Mouse (Mus musculus) hindbrain, embryonic 13.5 days (tissue): ENCODE measurements around the gene Tagln. TPM values are rescaled to one million over a fixed set of nuclear protein-coding genes. Genes with fewer than 3 reads are reported as not detected.

ENCODE experiments used
- ATAC-seq: fragments of 200-750 bp; cut with Nextera tagmentation; 2 replicates; pipeline ENCODE4 v1.8.0; 2017; ENCODE audit warnings: moderate TSS enrichment; ENCODE audit not compliant: low FRiP score
- H3K27ac ChIP-seq: fragments of 300-500 bp; sonication (generic); 2 replicates; pipeline ENCODE4 v1.5.1; 2015; ENCODE audit warnings: inconsistent platforms, mild to moderate bottlenecking, moderate library complexity
- H3K27me3 ChIP-seq: fragments of 300-500 bp; sonication (generic); 2 replicates; pipeline ENCODE4 v1.6.1; 2015; ENCODE audit warnings: mild to moderate bottlenecking, inconsistent platforms
- H3K36me3 ChIP-seq: fragments of 300-500 bp; sonication (generic); 2 replicates; pipeline ENCODE4 v1.6.1; 2015; ENCODE audit warnings: mild to moderate bottlenecking, inconsistent platforms
- H3K4me1 ChIP-seq: fragments of 300-500 bp; sonication (generic); replicated peaks from 2 replicates; pipeline ENCODE4 v1.6.1; 2015; ENCODE audit warnings: inconsistent platforms
- H3K4me2 ChIP-seq: fragments of 300-500 bp; sonication (generic); 2 replicates; pipeline ENCODE4 v1.6.1; 2015; ENCODE audit warnings: inconsistent platforms, mild to moderate bottlenecking, moderate library complexity
- H3K4me3 ChIP-seq: fragments of 300-500 bp; sonication (generic); 2 replicates; pipeline ENCODE4 v1.5.1; 2015; ENCODE audit warnings: mild to moderate bottlenecking, inconsistent platforms
- H3K9ac ChIP-seq: fragments of 300-500 bp; sonication (generic); 2 replicates; pipeline ENCODE4 v1.6.1; 2015; ENCODE audit warnings: mild to moderate bottlenecking, inconsistent platforms
- H3K9me3 ChIP-seq: fragments of 300-500 bp; sonication (generic); 2 replicates; pipeline ENCODE4 v1.6.1; 2016; ENCODE audit warnings: inconsistent platforms
- WGBS: fragments of 180-500 bp; shearing (Covaris S2); methylation state at CpG from one replicate; pipeline ENCODE4 v1.1.7; 2015; 5-methylcytosine and 5-hydroxymethylcytosine counted together
- polyA plus RNA-seq: library from polyadenylated mRNA; unstranded; fragments of >200 nt; fragmentation: Nextera tagmentation; extraction: Ambion mirVana; gene quantifications from 2 replicates; pipeline ENCODE4 v1.2.1, GENCODE M21; 2015

Tagln gene
- polyA plus RNA-seq, 1 experiment from 2014 or later, result 8.6 TPM

- Histone ChIP-seq H3K9me3 (no peaks in the 10 kb centered on the region), H3K27me3 (no peaks in the 10 kb centered on the region), H3K27ac (no peak overlapping the region), H3K4me1 (no peaks in the 10 kb centered on the region), H3K9ac (no peak overlapping the region), H3K4me2 (no peak overlapping the region), H3K36me3 (peaks cover 95% of the 10 kb centered on the region), H3K4me3 (no peak overlapping the region)
- WGBS, result 93% methylated on average over 8 of the region's 8 CpGs
- ATAC-seq, result no peak
Observed at GRCm38 (mm10) chr9:45943628-45944505, 8.0 kb upstream of the Tagln start.

- Histone ChIP-seq H3K36me3 (peaks cover 95% of the 10 kb centered on the region), H3K9me3 (no peaks in the 10 kb centered on the region), H3K27ac (no peak overlapping the region), H3K9ac (no peak overlapping the region), H3K4me2 (no peak overlapping the region), H3K4me3 (no peak overlapping the region), H3K27me3 (no peaks in the 10 kb centered on the region), H3K4me1 (no peaks in the 10 kb centered on the region)
- 95% methylated on average over 8 of the region's 8 CpGs for WGBS
- ATAC-seq, result no peak
Observed at GRCm38 (mm10) chr9:45942916-45943315, 7.1 kb upstream of the Tagln start.

GRCm38 (mm10) chr9:45942464-45942863 is 6.6 kb upstream of the Tagln start:
- H3K27ac ChIP-seq, result no peak overlapping the region
- H3K9ac ChIP-seq, result no peak overlapping the region
- no peak for ATAC-seq
- H3K36me3 ChIP-seq, result peaks cover 92% of the 10 kb centered on the region
- H3K4me2 ChIP-seq, result no peak overlapping the region
- H3K4me1 ChIP-seq, result no peaks in the 10 kb centered on the region
- 92% methylated on average over 16 of the region's 16 CpGs for WGBS
- H3K9me3 ChIP-seq, result no peaks in the 10 kb centered on the region
- no peak overlapping the region for H3K4me3 ChIP-seq
- H3K27me3 ChIP-seq, result no peaks in the 10 kb centered on the region

GRCm38 (mm10) chr9:45941329-45941888 is 5.6 kb upstream of the Tagln start:
- Histone ChIP-seq H3K9me3 (no peaks in the 10 kb centered on the region), H3K4me2 (no peak overlapping the region), H3K36me3 (peaks cover 81% of the 10 kb centered on the region), H3K27me3 (peaks cover 3% of the 10 kb centered on the region; the same call in 1 of the 2 replicates), H3K4me1 (no peaks in the 10 kb centered on the region), H3K9ac (no peak overlapping the region), H3K27ac (no peak overlapping the region), H3K4me3 (no peak overlapping the region)
- WGBS, result 65% methylated on average over 17 of the region's 18 CpGs
- no peak for ATAC-seq

GRCm38 (mm10) chr9:45939794-45940193 is 3.9 kb upstream of the Tagln start:
- 98% methylated on average over 6 of the region's 6 CpGs for WGBS
- H3K4me1 ChIP-seq, result peaks cover 9% of the 10 kb centered on the region
- ATAC-seq, result no peak
- H3K4me3 ChIP-seq, result no peak overlapping the region
- H3K4me2 ChIP-seq, result no peak overlapping the region
- no peak overlapping the region for H3K9ac ChIP-seq
- H3K36me3 ChIP-seq, result peaks cover 65% of the 10 kb centered on the region
- peaks cover 4% of the 10 kb centered on the region; the same call in 1 of the 2 replicates for H3K27me3 ChIP-seq
- no peak overlapping the region for H3K27ac ChIP-seq
- no peaks in the 10 kb centered on the region for H3K9me3 ChIP-seq

- no peak overlapping the region for H3K4me2 ChIP-seq
- no peak overlapping the region for H3K4me3 ChIP-seq
- peaks cover 9% of the 10 kb centered on the region for H3K4me1 ChIP-seq
- H3K9me3 ChIP-seq, result no peaks in the 10 kb centered on the region
- no peak overlapping the region for H3K9ac ChIP-seq
- 91% methylated on average over 15 of the region's 15 CpGs for WGBS
- no peak overlapping the region for H3K27ac ChIP-seq
- no peak for ATAC-seq
- H3K36me3 ChIP-seq, result peaks cover 58% of the 10 kb centered on the region
- H3K27me3 ChIP-seq, result peaks cover 4% of the 10 kb centered on the region; the same call in 1 of the 2 replicates
Observed at GRCm38 (mm10) chr9:45938952-45939637, 3.2 kb upstream of the Tagln start.

- Histone ChIP-seq H3K9ac (no peak overlapping the region), H3K4me3 (no peak overlapping the region), H3K4me2 (no peak overlapping the region), H3K27ac (no peak overlapping the region), H3K9me3 (no peaks in the 10 kb centered on the region), H3K27me3 (peaks cover 4% of the 10 kb centered on the region; the same call in 1 of the 2 replicates), H3K36me3 (peaks cover 55% of the 10 kb centered on the region), H3K4me1 (peaks cover 9% of the 10 kb centered on the region)
- ATAC-seq, result no peak
- 93% methylated on average over 8 of the region's 8 CpGs for WGBS
Observed at GRCm38 (mm10) chr9:45938088-45938487, 2.2 kb upstream of the Tagln start.

GRCm38 (mm10) chr9:45936883-45937282 is 1.0 kb upstream of the Tagln start:
- Histone ChIP-seq H3K36me3 (peaks cover 46% of the 10 kb centered on the region), H3K9ac (no peak overlapping the region), H3K27ac (no peak overlapping the region), H3K4me3 (no peak overlapping the region), H3K27me3 (peaks cover 4% of the 10 kb centered on the region; the same call in 1 of the 2 replicates), H3K4me1 (peaks cover 9% of the 10 kb centered on the region), H3K9me3 (no peaks in the 10 kb centered on the region), H3K4me2 (no peak overlapping the region)
- ATAC-seq, result peak; percentile 72
- WGBS, result 21% methylated on average over 3 of the region's 3 CpGs

- Histone ChIP-seq H3K4me2 (no peak overlapping the region), H3K4me1 (peaks cover 9% of the 10 kb centered on the region), H3K9me3 (no peaks in the 10 kb centered on the region), H3K36me3 (peaks cover 49% of the 10 kb centered on the region), H3K27me3 (peaks cover 4% of the 10 kb centered on the region; the same call in 1 of the 2 replicates), H3K9ac (no peak overlapping the region), H3K4me3 (no peak overlapping the region), H3K27ac (no peak overlapping the region)
- no peak for ATAC-seq
- 81% methylated on average over 11 of the region's 11 CpGs for WGBS
Observed at GRCm38 (mm10) chr9:45932571-45933415, 3.1 kb downstream of the Tagln start.

GRCm38 (mm10) chr9:45931958-45932357 is 3.9 kb downstream of the Tagln start:
- Histone ChIP-seq H3K9ac (no peak overlapping the region), H3K36me3 (peaks cover 57% of the 10 kb centered on the region), H3K27ac (no peak overlapping the region), H3K4me2 (no peak overlapping the region), H3K4me1 (peaks cover 9% of the 10 kb centered on the region), H3K4me3 (no peak overlapping the region), H3K9me3 (no peaks in the 10 kb centered on the region), H3K27me3 (peaks cover 4% of the 10 kb centered on the region; the same call in 1 of the 2 replicates)
- ATAC-seq, result no peak
- WGBS, result 47% methylated on average over 1 of the region's 1 CpGs

- H3K4me3 ChIP-seq, result no peak overlapping the region
- no peaks in the 10 kb centered on the region for H3K9me3 ChIP-seq
- no peaks in the 10 kb centered on the region for H3K27me3 ChIP-seq
- no peaks in the 10 kb centered on the region; the same call in 1 of the 2 replicates for H3K4me1 ChIP-seq
- no peak overlapping the region for H3K9ac ChIP-seq
- H3K4me2 ChIP-seq, result no peak overlapping the region
- 92% methylated on average over 5 of the region's 5 CpGs for WGBS
- no peak for ATAC-seq
- H3K36me3 ChIP-seq, result peaks cover 80% of the 10 kb centered on the region
- H3K27ac ChIP-seq, result no peak overlapping the region
Observed at GRCm38 (mm10) chr9:45929285-45929684, 6.6 kb downstream of the Tagln start.
